In genomic region chr3:17848181-17848580, GRCm38 (mm10) we compare ENCODE assay signal across 9 mouse cellular contexts.
DNase-seq lines count a peak whose midpoint lies in the region; ATAC-seq lines count a peak whose summit lies in the region.
"Had no signal": no experiment of that assay in that cellular context is flagged by ENCODE, and none has a peak within 500 bp of the region (broad histone marks: within the 10 kb centered on the region; RNA-seq: fewer than 3 reads in every experiment).

No protein-coding gene starts in this region.

- H3K4me3 ChIP-seq in hindbrain, embryonic 11.5 days (ENCODE audit: low read depth, low read length), result no peak overlapping the region
- no peak overlapping the region for H3K4me3 ChIP-seq in hindbrain, embryonic 12.5 days
- H3K4me3 ChIP-seq: embryonic facial prominence, embryonic 13.5 days had no signal

- no peak overlapping the region for H3K4me2 ChIP-seq in hindbrain, embryonic 11.5 days (replicated peaks; ENCODE audit: low read depth, low read length)
- no peak overlapping the region for H3K4me2 ChIP-seq in hindbrain, embryonic 12.5 days (replicated peaks)
- H3K4me2 ChIP-seq: embryonic facial prominence, embryonic 13.5 days had no signal

- H3K27me3 ChIP-seq in hindbrain, embryonic 11.5 days (ENCODE audit: control insufficient read depth, insufficient read depth, low read length), result no peaks in the 10 kb centered on the region
- H3K27me3 ChIP-seq in hindbrain, embryonic 12.5 days, result no peaks in the 10 kb centered on the region
- H3K27me3 ChIP-seq: embryonic facial prominence, embryonic 13.5 days had no signal

- H3K36me3 ChIP-seq in hindbrain, embryonic 11.5 days (ENCODE audit: control insufficient read depth, insufficient read depth, low read length), result no peaks in the 10 kb centered on the region
- H3K36me3 ChIP-seq in hindbrain, embryonic 12.5 days, result no peaks in the 10 kb centered on the region
- H3K36me3 ChIP-seq: embryonic facial prominence, embryonic 13.5 days had no signal

- no peaks in the 10 kb centered on the region for H3K4me1 ChIP-seq in hindbrain, embryonic 11.5 days (replicated peaks; ENCODE audit: control insufficient read depth, insufficient read depth, low read length)
- no peaks in the 10 kb centered on the region for H3K4me1 ChIP-seq in hindbrain, embryonic 12.5 days
- H3K4me1 ChIP-seq: embryonic facial prominence, embryonic 13.5 days had no signal

- H3K9me3 ChIP-seq in hindbrain, embryonic 11.5 days (ENCODE audit: control insufficient read depth, low read length), result no peaks in the 10 kb centered on the region
- no peaks in the 10 kb centered on the region for H3K9me3 ChIP-seq in hindbrain, embryonic 12.5 days (replicated peaks)
- H3K9me3 ChIP-seq: embryonic facial prominence, embryonic 13.5 days had no signal

- no peak overlapping the region for H3K9ac ChIP-seq in hindbrain, embryonic 11.5 days (ENCODE audit: low read depth, low read length)
- H3K9ac ChIP-seq in hindbrain, embryonic 12.5 days, result no peak overlapping the region
- H3K9ac ChIP-seq: embryonic facial prominence, embryonic 13.5 days had no signal

- H3K27ac ChIP-seq in hindbrain, embryonic 11.5 days (ENCODE audit: low read depth, low read length), result no peak overlapping the region
- no peak overlapping the region for H3K27ac ChIP-seq in hindbrain, embryonic 12.5 days
- H3K27ac ChIP-seq: embryonic facial prominence, embryonic 13.5 days had no signal

- no peak for ATAC-seq in hindbrain, embryonic 11.5 days (ENCODE audit: low FRiP score)
- no peak for ATAC-seq in hindbrain, embryonic 12.5 days (ENCODE audit: low FRiP score)
- peak; percentile 60; the same call in 1 of the 2 replicates for ATAC-seq in megakaryocyte progenitor cell, adult 5-6 weeks (replicated peaks; ENCODE audit: poor library complexity)

- peak; percentile 46 for DNase-seq in hindbrain, embryonic 11.5 days (ENCODE audit: low spot score)
- peak; percentile 18 for DNase-seq in thymus, postnatal 0 days (ENCODE audit: low spot score)
- no peak for DNase-seq in thymus, postnatal 10 days (ENCODE audit: low spot score in 2 of 2)
- peak; percentile 41 for DNase-seq in embryo, embryonic 10 days (ENCODE audit: low spot score)
- no peak for DNase-seq in urinary bladder, postnatal 25 days (ENCODE audit: low spot score)
- DNase-seq in urinary bladder, postnatal 4 days (ENCODE audit: low spot score in 2 of 2), result no peak

Comparison
In these comparisons a context has a peak if more than half of its experiments do, and no peak if none do; other contexts are left out.
1. DNase-seq: peak in hindbrain, embryonic 11.5 days (single experiment), thymus, postnatal 0 days (single experiment) and embryo, embryonic 10 days (single experiment); none in thymus, postnatal 10 days (0 of 2), urinary bladder, postnatal 25 days (single experiment) and urinary bladder, postnatal 4 days (0 of 2).